Mouse (Mus musculus) layer of hippocampus, adult 2 months (tissue): ENCODE measurements around the gene Col4a3. TPM values are rescaled to one million over a fixed set of nuclear protein-coding genes. Genes with fewer than 3 reads are reported as not detected.
A peak's percentile ranks its signal among the peaks of the same experiment; 100 is the strongest.

Experiments used
- DNase-seq, 2 experiments: peaks; one replicate each; pipeline ENCODE4 v3.0.0; 2022; ENCODE audit warnings: low spot score in 2 of 2
- H3K27ac ChIP-seq: fragments of 200-600 bp; 2 replicates; pipeline ENCODE4 v1.8.1; 2022
- H3K4me3 ChIP-seq: fragments of 200-600 bp; 2 replicates; pipeline ENCODE4 v1.8.1; 2022; ENCODE audit warnings: mild to moderate bottlenecking
- CTCF ChIP-seq: fragments of 200-600 bp; conservative IDR thresholded peaks from 2 replicates; pipeline ENCODE4 v1.8.1; 2022; ENCODE audit warnings: antibody characterized with exemption, mild to moderate bottlenecking, moderate library complexity
- total RNA-seq, 2 experiments: library from RNA; stranded (reverse); gene quantifications; 2 replicates each; pipeline ENCODE4 v1.2.3; 2021

Col4a3 gene
- total RNA-seq, 2 experiments from 2014 or later = 0.32 to 0.46 TPM

DNA sequence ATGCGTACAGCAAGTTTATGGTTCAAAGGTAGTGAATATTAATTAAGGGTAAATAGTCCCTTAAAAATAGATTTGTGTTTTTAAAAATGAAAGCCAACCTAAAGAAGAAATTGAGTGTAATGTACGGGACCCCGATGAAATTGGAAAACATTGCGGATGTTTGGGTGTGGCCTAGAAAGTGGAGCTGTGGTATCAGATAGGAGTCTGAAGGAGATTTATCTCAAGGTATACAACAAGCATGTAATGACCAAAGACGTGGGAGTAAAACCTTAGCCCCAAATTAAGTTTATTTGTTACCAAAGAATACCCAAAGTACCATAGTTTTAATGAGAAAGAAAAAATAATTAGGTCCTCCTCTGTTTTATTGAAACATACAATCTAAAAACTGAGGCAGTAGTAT is 139.8 kb downstream of the Col4a3 start:
- no peak for TF ChIP-seq CTCF
- DNase-seq = no peak
- no peak overlapping the region for H3K4me3 ChIP-seq

DNA sequence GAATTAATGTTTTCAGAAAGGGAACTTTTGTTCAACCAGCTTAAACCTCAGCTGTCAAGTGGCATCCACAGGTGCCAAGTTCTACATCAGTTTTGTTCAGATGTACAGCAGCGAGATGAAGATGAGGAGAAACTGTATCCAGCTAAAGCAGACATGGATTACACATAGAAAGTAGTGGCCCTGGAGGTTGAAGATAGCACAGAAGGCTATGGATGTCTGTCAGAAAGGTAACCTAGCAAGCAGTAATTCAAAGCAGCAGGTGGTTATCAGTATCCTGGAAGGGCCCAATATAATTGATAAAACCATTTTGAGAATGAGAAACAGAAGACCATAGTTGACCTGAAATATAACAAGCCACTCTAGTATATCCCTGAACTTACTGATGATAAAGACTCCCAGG is 146.6 kb downstream of the Col4a3 start:
- DNase-seq = no peak
- Histone ChIP-seq H3K4me3 (no peak overlapping the region), H3K27ac (no peak overlapping the region)
- TF ChIP-seq CTCF = no peak

More for the DNA sequence above, 139.8 kb downstream of the Col4a3 start:
- no peak overlapping the region for H3K27ac ChIP-seq

DNA sequence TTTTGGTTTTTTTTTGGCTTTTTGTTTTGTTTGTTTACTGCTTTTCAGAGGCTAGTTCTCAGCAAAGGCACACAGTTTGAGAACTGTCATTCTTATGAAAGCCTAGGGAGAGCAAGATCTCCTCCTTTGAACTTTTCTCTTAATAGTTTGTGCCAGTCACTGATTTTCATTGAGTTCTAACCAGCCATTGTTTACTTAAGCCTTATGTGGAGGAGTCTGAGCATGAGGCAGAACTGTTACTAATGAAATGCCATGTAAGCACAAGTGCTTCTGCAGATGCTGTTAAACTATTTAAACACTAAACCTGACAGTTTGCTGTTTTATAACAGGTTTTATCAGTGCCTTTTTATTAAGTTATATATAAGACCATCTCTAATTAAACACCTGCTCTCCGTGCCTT is 151.3 kb downstream of the Col4a3 start:
- no peak for TF ChIP-seq CTCF
- no peak for DNase-seq
- Histone ChIP-seq H3K4me3 (no peak overlapping the region), H3K27ac (peak overlapping the region; percentile 14; the same call in 1 of the 2 replicates)

DNA sequence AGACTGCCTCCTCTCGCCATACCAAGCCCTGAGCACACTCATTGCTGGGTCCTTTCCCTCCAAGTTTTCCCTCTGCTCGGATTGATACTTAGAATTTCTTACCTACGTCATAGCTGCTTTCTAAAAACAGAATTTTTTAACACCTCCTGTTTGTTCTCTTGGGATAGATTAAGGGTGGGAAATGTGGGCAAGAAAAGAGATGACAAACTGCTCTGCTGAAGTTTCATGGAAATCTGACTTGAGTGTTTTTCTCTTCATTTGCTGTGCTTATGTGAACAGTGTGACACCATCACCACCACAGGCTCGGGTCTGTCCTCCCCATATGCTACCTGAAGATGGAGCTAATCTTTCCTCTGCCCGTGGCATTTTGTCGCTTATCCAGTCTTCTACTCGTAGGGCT is 154.8 kb downstream of the Col4a3 start:
- no peak for DNase-seq
- Histone ChIP-seq H3K4me3 (no peak overlapping the region), H3K27ac (no peak overlapping the region)
- no peak for TF ChIP-seq CTCF

DNA sequence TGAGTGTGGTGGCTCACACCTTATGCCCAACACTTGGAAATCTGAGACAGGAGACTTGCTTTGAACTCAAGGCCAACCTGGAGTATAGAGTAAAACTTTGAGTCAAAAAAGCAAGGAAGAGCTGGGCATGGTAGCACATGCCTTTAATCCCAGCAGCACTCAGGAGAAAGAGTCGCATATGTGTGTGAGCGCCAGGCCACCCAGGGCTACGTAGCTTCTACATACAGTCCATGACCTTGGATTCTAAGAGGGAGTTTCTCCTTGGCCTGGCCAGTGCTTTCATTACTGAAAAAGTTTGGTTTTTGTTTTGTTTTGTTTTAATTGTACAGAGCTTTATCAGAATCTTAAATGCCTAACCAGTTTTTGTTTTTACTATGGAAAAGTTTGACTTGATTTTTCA is 157.2 kb downstream of the Col4a3 start:
- DNase-seq = no peak
- Histone ChIP-seq H3K4me3 (no peak overlapping the region), H3K27ac (no peak overlapping the region)
- TF ChIP-seq CTCF = no peak

DNA sequence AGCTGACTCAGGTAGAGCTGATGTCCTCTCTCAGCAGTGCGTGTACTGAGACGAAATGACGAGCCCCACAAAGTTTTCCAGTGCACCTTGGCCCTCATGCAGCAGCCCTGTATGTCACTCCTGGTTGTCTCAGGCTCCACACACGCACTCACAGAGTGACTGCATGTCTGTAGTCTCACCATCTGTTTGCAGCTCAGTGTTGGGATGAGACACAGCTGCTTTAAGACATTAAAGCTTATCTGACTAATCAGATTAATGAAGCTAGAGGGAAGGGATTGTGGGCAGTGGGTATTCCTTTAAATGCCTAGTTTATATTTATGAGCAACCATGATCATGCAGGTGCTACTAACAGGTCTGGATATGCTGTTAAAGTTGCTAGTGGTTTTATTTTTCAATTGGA is 159.7 kb downstream of the Col4a3 start:
- Histone ChIP-seq H3K4me3 (no peak overlapping the region), H3K27ac (no peak overlapping the region)
- no peak for TF ChIP-seq CTCF
- DNase-seq = peak in 1 of 2 experiments; percentile 25

DNA sequence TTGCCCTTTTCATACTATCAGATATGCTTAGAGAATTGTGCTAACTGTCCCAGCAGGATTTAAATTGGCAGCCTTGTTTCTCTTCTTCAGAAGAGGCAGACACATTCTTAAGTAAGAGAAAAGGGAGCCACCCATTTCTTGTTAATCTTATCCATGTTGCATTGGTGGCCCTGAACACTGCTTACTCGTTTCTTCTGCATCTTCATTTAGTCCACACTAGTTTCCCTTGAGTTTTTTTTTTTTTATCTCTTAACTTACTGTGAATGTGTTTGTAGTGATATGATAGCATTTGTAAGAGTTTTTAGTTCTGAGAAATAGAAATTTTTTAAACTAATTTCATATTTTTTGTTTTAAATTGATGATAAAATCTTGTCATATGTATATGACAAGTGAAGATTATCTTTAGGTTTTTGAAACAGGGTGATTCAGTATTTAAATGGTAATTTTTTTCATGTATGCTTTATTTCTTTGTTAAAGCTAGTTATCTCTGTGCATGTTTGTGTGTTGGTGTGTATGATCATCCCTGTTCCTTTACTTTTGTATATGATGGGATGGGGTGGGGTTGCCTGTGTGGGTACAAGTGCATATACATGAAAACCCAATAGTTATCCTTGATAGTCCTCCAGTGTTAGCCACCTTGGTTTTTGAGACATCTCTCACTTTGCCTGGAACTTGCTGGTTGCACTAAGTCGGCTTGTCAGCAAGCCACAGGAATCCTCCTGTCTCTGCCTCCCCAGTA is 161.2 kb downstream of the Col4a3 start:
- H3K4me3 ChIP-seq = no peak overlapping the region
- DNase-seq = no peak
- TF ChIP-seq CTCF = no peak
- no peak overlapping the region for H3K27ac ChIP-seq

DNA sequence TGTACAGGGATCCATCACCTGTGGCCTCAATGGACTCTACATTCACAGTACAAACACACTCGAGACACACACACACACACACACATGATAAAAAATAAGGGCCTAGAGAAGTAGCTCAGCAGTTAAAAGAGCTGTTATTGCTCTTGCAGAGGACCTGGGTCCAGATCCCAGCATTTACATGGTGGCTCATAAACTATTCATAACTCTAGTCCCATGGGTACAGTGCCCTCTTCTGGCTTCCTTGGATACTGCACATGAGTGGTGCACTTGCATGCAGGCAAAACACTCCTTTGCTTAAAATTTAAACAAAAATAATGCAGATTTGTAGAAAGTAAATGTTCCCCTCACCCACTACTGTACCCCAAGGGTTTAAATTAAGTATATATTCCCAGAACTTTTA is 172.8 kb downstream of the Col4a3 start:
- Histone ChIP-seq H3K27ac (no peak overlapping the region), H3K4me3 (no peak overlapping the region)
- peak; percentile 59 for TF ChIP-seq CTCF
- DNase-seq = no peak

DNA sequence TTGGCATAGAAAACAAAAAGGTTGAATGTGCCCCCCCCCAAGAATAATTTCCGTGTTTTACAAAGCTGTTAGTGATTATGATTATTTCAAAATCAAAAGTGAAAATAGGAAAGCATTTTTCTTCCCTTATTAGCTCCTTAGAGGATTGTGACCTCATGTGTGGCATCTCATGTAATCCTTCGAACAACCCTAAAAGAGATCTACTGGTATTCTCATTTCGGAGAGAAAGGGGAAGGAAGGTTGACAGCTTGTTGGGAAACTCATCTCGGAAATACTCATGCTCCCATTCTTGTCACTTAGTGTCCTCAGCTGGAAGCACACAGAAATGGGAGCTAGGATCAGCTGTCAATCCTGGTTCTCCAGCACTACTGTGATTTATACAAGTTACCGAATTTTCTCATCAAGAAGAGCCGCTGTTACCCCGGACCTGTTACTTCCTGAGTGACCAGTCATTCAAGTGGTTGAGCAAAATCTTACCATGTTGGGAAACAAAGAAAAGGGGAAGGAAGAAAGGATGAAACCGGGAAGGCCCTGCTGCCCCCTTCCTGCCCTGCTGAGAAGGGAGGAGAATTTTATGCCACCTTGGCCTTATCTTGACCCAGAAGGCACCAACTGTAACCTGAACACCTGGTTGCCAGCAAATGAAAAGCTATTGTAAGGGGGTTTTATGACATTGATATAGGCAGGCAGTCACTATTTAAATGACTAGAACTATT is 174.9 kb downstream of the Col4a3 start:
- H3K27ac ChIP-seq = no peak overlapping the region
- TF ChIP-seq CTCF = no peak
- no peak overlapping the region for H3K4me3 ChIP-seq
- DNase-seq = no peak

DNA sequence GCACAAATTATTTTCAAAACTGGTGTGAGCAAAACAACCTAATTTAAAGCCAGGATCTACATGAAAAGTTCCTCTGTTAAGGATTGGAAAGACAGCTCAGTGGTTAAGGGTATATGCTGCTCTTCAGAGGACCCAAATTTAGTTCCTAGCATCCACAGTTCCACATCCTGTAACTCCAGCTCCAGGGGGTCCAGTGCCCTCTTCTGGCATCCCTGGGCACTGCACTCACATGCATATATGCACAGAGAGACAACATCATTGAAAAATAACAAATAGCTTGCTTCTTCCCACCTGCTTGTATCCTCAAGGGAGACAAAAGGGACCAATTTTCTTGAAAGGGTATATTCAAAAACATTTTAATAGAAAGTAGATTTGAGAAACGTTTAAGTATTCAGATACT is 175.6 kb downstream of the Col4a3 start:
- no peak for DNase-seq
- H3K27ac ChIP-seq = no peak overlapping the region
- peak; percentile 43 for TF ChIP-seq CTCF
- H3K4me3 ChIP-seq = no peak overlapping the region

DNA sequence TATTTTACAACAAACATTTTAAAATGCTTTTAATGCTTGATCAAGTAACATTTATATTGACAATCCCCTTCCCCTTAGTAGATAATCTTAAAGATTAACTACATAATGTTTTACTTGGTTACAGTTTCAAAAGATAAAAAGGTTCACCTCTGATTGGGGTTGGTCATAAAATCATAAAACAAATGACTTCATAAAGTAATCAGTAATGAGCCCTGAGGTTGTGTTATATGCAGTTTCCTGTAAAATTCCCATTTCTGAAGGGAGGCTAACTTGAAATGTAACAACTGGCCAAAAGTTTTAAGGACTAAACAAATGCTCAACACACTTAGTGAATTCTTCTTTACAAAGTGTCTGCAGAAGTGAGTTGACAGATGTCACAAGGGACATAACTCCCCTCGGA is 179.5 kb downstream of the Col4a3 start:
- no peak for TF ChIP-seq CTCF
- no peak overlapping the region for H3K27ac ChIP-seq

DNA sequence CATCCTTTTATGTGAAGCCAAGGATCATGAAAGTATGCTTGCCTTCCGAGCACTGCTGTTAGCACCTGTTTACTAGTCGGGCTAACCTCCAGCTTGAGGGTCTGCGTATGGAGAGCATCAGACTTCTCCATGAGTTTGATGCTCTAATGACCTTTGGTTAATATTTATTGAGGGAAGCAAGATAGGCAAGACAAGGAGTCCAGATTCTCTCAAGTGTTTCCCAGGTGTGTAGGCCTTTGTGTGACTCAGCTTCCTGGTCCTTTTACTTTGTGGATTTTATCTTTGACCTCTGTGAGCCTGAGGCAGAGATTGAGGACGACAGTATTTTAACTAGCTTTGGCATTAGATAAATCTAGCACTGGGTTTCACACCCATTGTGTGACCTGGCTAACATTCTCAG is 179.9 kb downstream of the Col4a3 start:
- no peak for DNase-seq
- no peak overlapping the region for H3K27ac ChIP-seq
- TF ChIP-seq CTCF = no peak
- H3K4me3 ChIP-seq = no peak overlapping the region

More for the DNA sequence above, 179.5 kb downstream of the Col4a3 start:
- DNase-seq = no peak
- H3K4me3 ChIP-seq = no peak overlapping the region

DNA sequence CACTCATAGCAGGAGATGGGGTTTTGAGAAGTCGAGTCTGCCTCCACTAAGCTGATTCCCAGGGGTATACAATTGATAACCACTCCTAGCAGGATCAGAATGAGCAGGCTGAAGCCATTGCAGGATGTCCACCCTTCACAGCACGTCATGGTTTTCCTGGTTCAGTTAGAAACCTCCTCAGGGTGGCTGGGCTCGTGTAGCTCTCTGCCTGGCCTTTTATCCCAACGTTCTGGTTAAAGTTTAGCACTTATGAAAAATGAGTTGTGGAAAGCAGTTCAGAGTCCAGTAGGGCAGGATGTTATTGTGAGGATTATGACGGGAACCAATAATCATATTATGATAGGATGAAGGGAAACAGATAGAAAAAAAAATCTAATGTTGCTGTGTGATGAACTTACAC is 181.5 kb downstream of the Col4a3 start, which contains the start of gene Tm4sf20:
Tm4sf20 (minus strand) TSS at position 193 of the 400 bp plus-strand sequence.
- DNase-seq = no peak
- H3K4me3 ChIP-seq = no peak within 1 kb of the TSS
- TF ChIP-seq CTCF = no peak
- no peak within 1 kb of the TSS for H3K27ac ChIP-seq

DNA sequence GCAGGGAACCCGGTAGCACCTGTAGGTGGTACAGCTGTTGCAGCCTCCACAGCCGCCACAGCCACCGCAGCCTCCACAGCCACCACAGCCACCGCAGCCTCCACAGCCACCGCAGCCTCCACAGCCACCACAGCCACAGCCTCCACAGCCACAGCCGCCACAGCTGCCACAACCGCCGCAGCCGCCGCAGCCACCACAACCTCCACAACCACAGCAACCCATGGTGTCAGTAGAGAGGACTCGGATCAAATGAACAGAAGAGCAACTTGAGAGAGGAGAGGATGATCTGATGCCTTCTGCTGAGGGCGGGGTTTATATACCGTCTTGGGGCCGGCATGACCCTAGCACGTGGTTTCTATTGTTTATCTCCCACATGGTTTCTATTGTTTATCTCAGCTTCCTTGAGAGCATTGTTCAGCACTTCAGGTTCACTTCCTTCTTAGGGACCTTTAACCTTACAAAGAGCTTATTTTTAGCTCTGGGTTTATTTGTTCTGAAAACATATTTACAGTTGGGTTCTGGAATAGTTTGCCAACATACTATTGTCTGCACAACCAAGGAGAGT is 184.4 kb downstream of the Col4a3 start, which contains the start of gene Gm47791:
Gm47791 (minus strand) TSS at position 222 of the 565 bp plus-strand sequence.
- H3K4me3 ChIP-seq = no peak within 1 kb of the TSS
- H3K27ac ChIP-seq = no peak within 1 kb of the TSS
- no peak for DNase-seq
- TF ChIP-seq CTCF = no peak

Other genes with a start within 250 kb of the Col4a3 start
- gene Col4a4, start 72 bp upstream of the Col4a3 start, total RNA-seq = under 1 TPM; 0.61 to 1.00 TPM
- gene Mff, start 138.0 kb downstream of the Col4a3 start, total RNA-seq = 100 to 1,000 TPM; 228 to 231 TPM
- gene Tm4sf20, start 181.5 kb downstream of the Col4a3 start, total RNA-seq = not detected
- gene Gm47791, start 184.3 kb downstream of the Col4a3 start, total RNA-seq = not detected